Mouse (Mus musculus) layer of hippocampus, adult 6 months (tissue): Measurements from ENCODE around the gene Bckdhb. TPM values are rescaled to one million over a fixed set of nuclear protein-coding genes. Genes with fewer than 3 reads are reported as not detected.

Experiments used
- long read RNA-seq, 2 experiments: library from polyadenylated mRNA; unstranded; transcript quantifications; one replicate each; pipeline ENCODE4 v2.0.0; 2019 to 2020
- polyA plus RNA-seq: library from polyadenylated mRNA; unstranded; fragments of <200 nt; fragmentation: Nextera tagmentation; gene quantifications from 2 replicates; pipeline ENCODE4 v1.2.3, GENCODE M21; 2021

Gene Bckdhb
- polyA plus RNA-seq: 50.2 and 57.4 TPM in 2 replicates
- long read RNA-seq, experiment 1, transcript Bckdhb-206 (11 exons, 1,477 nt): major isoform, 53 of 70 reads
- long read RNA-seq, experiment 1, partial matches to known transcripts: 7 of 70 reads
- long read RNA-seq, experiment 1, other reads (novel, unspliced or antisense): 10 of 70 reads
- long read RNA-seq, experiment 2, transcript Bckdhb-206 (11 exons, 1,477 nt): major isoform, 169 of 208 reads
- long read RNA-seq, experiment 2, partial matches to known transcripts: 11 of 208 reads
- long read RNA-seq, experiment 2, other reads (novel, unspliced or antisense): 28 of 208 reads

DNA sequence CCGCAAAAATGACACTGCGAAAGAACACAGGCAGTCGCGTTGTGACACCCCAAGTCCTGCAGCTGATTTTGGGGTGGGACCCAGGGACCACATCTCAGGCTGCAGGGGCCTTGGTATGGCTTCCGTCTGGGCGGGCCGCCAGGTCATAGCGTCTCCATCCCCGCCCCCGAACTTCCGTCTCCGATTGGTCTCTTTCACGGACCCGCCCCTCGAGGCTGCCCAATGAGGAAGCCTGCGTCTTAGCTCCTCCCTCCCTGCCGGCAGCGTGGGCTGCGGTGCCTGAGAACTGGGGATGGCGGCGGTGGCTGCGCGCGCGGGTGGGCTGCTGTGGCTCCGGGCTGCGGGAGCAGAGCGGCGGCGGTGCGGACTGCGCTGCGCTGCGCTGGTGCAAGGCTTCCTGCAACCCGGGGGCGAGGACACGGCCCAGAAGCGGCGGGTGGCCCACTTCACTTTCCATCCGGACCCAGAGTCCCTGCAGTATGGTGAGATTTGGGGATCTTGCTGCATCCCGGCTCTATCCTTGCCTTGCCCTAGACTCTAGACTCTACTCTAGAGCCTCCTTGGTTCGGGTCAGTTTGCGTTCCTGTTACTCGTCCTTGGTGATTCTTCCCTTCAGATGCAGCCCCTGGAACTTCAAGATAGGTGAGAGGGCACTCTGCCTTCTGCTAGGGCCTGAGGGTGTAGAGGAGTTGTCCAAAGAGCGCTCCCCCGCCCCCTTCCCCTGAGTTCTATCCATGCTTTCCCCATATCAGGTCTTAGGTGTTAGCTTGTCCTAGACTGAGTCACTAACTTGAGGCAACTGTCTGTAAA lies at the start of gene Bckdhb:
Gene Bckdhb (plus strand): TSS at position 268 of the 810 bp plus-strand sequence.

Other genes starting within 250 kb of the Bckdhb start
- gene Elovl4, start 118.9 kb upstream of the Bckdhb start, polyA plus RNA-seq: 37.3 and 39.5 TPM in 2 replicates
- gene Ttk, start 90.5 kb upstream of the Bckdhb start, polyA plus RNA-seq: 0.08 and 0.09 TPM in 2 replicates